Mouse (Mus musculus): ENCODE data around the gene Syne2. TPM values are rescaled to one million over a fixed set of nuclear protein-coding genes. Genes with fewer than 3 reads are reported as not detected.

Syne2 gene
- polyA plus RNA-seq, 1 experiment from 2014 or later: 50.8 TPM

GRCm38 (mm10) chr12:75992946-75993345 is 175.0 kb downstream of the Syne2 start:
- no peaks in the 10 kb centered on the region for H3K27me3 ChIP-seq (ENCODE audit: control insufficient read depth, insufficient read depth, low read depth, low read length)
- WGBS: 92% methylated on average over 4 of the region's 4 CpGs
- H3K27ac ChIP-seq (ENCODE audit: low read length): no peak overlapping the region
- no peaks in the 10 kb centered on the region for H3K9me3 ChIP-seq (ENCODE audit: control insufficient read depth, low read length)
- no peak overlapping the region for H3K4me2 ChIP-seq (ENCODE audit: low read depth, low read length)
- H3K9ac ChIP-seq (ENCODE audit: low read length): no peak overlapping the region
- ATAC-seq (ENCODE audit: low read depth): no peak
- H3K4me3 ChIP-seq (ENCODE audit: low read length): no peak overlapping the region
- H3K36me3 ChIP-seq (ENCODE audit: control insufficient read depth, insufficient read depth, low read length): peaks cover 16% of the 10 kb centered on the region
- H3K4me1 ChIP-seq (replicated peaks; ENCODE audit: control insufficient read depth, insufficient read depth, low read length): peaks cover 7% of the 10 kb centered on the region

GRCm38 (mm10) chr12:75995086-75995485 is 177.2 kb downstream of the Syne2 start:
- Histone ChIP-seq H3K4me2 (ENCODE audit: low read depth, low read length) (no peak overlapping the region), H3K4me3 (ENCODE audit: low read length) (no peak overlapping the region), H3K9ac (ENCODE audit: low read length) (no peak overlapping the region), H3K9me3 (ENCODE audit: control insufficient read depth, low read length) (no peaks in the 10 kb centered on the region), H3K27ac (ENCODE audit: low read length) (peak overlapping the region; percentile 2; the same call in 1 of the 2 replicates), H3K36me3 (ENCODE audit: control insufficient read depth, insufficient read depth, low read length) (peaks cover 8% of the 10 kb centered on the region), H3K4me1 (replicated peaks; ENCODE audit: control insufficient read depth, insufficient read depth, low read length) (peaks cover 7% of the 10 kb centered on the region), H3K27me3 (ENCODE audit: control insufficient read depth, insufficient read depth, low read depth, low read length) (no peaks in the 10 kb centered on the region)
- WGBS: 6% methylated on average over 2 of the region's 2 CpGs
- peak; percentile 88 for ATAC-seq (ENCODE audit: low read depth)

GRCm38 (mm10) chr12:75997547-75997946 is 179.6 kb downstream of the Syne2 start:
- H3K4me2 ChIP-seq (ENCODE audit: low read depth, low read length): no peak overlapping the region
- WGBS: 93% methylated on average over 5 of the region's 5 CpGs
- H3K4me1 ChIP-seq (replicated peaks; ENCODE audit: control insufficient read depth, insufficient read depth, low read length): peaks cover 7% of the 10 kb centered on the region
- peaks cover 6% of the 10 kb centered on the region for H3K36me3 ChIP-seq (ENCODE audit: control insufficient read depth, insufficient read depth, low read length)
- H3K27ac ChIP-seq (ENCODE audit: low read length): no peak overlapping the region
- H3K4me3 ChIP-seq (ENCODE audit: low read length): no peak overlapping the region
- no peaks in the 10 kb centered on the region for H3K27me3 ChIP-seq (ENCODE audit: control insufficient read depth, insufficient read depth, low read depth, low read length)
- H3K9me3 ChIP-seq (ENCODE audit: control insufficient read depth, low read length): no peaks in the 10 kb centered on the region
- no peak overlapping the region for H3K9ac ChIP-seq (ENCODE audit: low read length)
- no peak for ATAC-seq (ENCODE audit: low read depth)

- no peak overlapping the region for H3K4me3 ChIP-seq (ENCODE audit: low read length)
- H3K27me3 ChIP-seq (ENCODE audit: control insufficient read depth, insufficient read depth, low read depth, low read length): no peaks in the 10 kb centered on the region
- no peak for ATAC-seq (ENCODE audit: low read depth)
- peaks cover 6% of the 10 kb centered on the region for H3K36me3 ChIP-seq (ENCODE audit: control insufficient read depth, insufficient read depth, low read length)
- H3K9ac ChIP-seq (ENCODE audit: low read length): no peak overlapping the region
- no peak overlapping the region for H3K4me2 ChIP-seq (ENCODE audit: low read depth, low read length)
- WGBS: 52% methylated on average over 2 of the region's 2 CpGs
- peaks cover 7% of the 10 kb centered on the region for H3K4me1 ChIP-seq (replicated peaks; ENCODE audit: control insufficient read depth, insufficient read depth, low read length)
- H3K9me3 ChIP-seq (ENCODE audit: control insufficient read depth, low read length): no peaks in the 10 kb centered on the region
- H3K27ac ChIP-seq (ENCODE audit: low read length): no peak overlapping the region
Observed at GRCm38 (mm10) chr12:75998416-75998815, 180.5 kb downstream of the Syne2 start.

- WGBS: 42% methylated on average over 9 of the region's 9 CpGs
- ATAC-seq (ENCODE audit: low read depth): peak; percentile 87
- no peak overlapping the region for H3K9ac ChIP-seq (ENCODE audit: low read length)
- peak overlapping the region; percentile 83 for H3K27ac ChIP-seq (ENCODE audit: low read length)
- no peak overlapping the region for H3K4me3 ChIP-seq (ENCODE audit: low read length)
- H3K4me2 ChIP-seq (ENCODE audit: low read depth, low read length): no peak overlapping the region
- H3K27me3 ChIP-seq (ENCODE audit: control insufficient read depth, insufficient read depth, low read depth, low read length): no peaks in the 10 kb centered on the region
- no peaks in the 10 kb centered on the region for H3K9me3 ChIP-seq (ENCODE audit: control insufficient read depth, low read length)
- peaks cover 3% of the 10 kb centered on the region; the same call in 1 of the 2 replicates for H3K36me3 ChIP-seq (ENCODE audit: control insufficient read depth, insufficient read depth, low read length)
- no peaks in the 10 kb centered on the region; the same call in 1 of the 2 replicates for H3K4me1 ChIP-seq (replicated peaks; ENCODE audit: control insufficient read depth, insufficient read depth, low read length)
Observed at GRCm38 (mm10) chr12:76004697-76005249, 186.8 kb downstream of the Syne2 start.

- WGBS: 65% methylated on average over 6 of the region's 6 CpGs
Observed at GRCm38 (mm10) chr12:76008991-76009390, 191.1 kb downstream of the Syne2 start.

GRCm38 (mm10) chr12:76012789-76013188 is 194.9 kb downstream of the Syne2 start:
- WGBS: 84% methylated on average over 3 of the region's 4 CpGs
- no peak overlapping the region for H3K4me3 ChIP-seq (ENCODE audit: low read length)
- H3K9me3 ChIP-seq (ENCODE audit: control insufficient read depth, low read length): no peaks in the 10 kb centered on the region
- H3K27ac ChIP-seq (ENCODE audit: low read length): no peak overlapping the region
- H3K9ac ChIP-seq (ENCODE audit: low read length): no peak overlapping the region
- peaks cover 3% of the 10 kb centered on the region for H3K4me1 ChIP-seq (replicated peaks; ENCODE audit: control insufficient read depth, insufficient read depth, low read length)
- H3K4me2 ChIP-seq (ENCODE audit: low read depth, low read length): no peak overlapping the region
- no peaks in the 10 kb centered on the region for H3K27me3 ChIP-seq (ENCODE audit: control insufficient read depth, insufficient read depth, low read depth, low read length)
- ATAC-seq (ENCODE audit: low read depth): no peak
- 0 out of 2 replicates have a peak, but pooled peaks cover 3% of the 10 kb centered on the region for H3K36me3 ChIP-seq (ENCODE audit: control insufficient read depth, insufficient read depth, low read length)

More at GRCm38 (mm10) chr12:76008991-76009390, 191.1 kb downstream of the Syne2 start:
- H3K27me3 ChIP-seq (ENCODE audit: control insufficient read depth, insufficient read depth, low read depth, low read length): no peaks in the 10 kb centered on the region
- H3K27ac ChIP-seq (ENCODE audit: low read length): no peak overlapping the region
- no peak overlapping the region for H3K9ac ChIP-seq (ENCODE audit: low read length)
- H3K4me3 ChIP-seq (ENCODE audit: low read length): no peak overlapping the region
- ATAC-seq (ENCODE audit: low read depth): no peak
- H3K4me1 ChIP-seq (replicated peaks; ENCODE audit: control insufficient read depth, insufficient read depth, low read length): peaks cover 3% of the 10 kb centered on the region; the same call in 1 of the 2 replicates
- H3K36me3 ChIP-seq (ENCODE audit: control insufficient read depth, insufficient read depth, low read length): no peaks in the 10 kb centered on the region
- H3K4me2 ChIP-seq (ENCODE audit: low read depth, low read length): no peak overlapping the region
- H3K9me3 ChIP-seq (ENCODE audit: control insufficient read depth, low read length): no peaks in the 10 kb centered on the region

DNA sequence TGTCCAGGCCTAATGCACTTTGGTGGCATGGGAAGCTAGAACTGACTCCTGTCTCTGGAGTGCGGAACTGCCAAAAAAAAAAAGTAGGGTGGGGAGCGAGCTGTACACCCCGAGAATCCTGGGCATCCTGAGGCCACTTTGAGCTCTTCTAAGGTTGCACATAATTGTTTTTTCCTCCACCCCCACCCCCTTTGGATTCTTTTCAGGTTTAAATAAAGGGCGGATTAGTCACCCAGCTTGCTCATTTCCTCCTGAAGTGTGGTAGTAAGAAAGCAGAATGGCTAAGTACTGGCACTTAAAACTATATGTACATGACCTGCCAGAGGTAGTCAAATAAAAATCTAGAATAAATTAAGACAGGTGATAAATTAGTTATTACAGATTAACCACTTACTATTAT is 195.5 kb downstream of the Syne2 start:
- no peak for ATAC-seq (ENCODE audit: low read depth)
- peaks cover 3% of the 10 kb centered on the region for H3K4me1 ChIP-seq (replicated peaks; ENCODE audit: control insufficient read depth, insufficient read depth, low read length)
- peaks cover 3% of the 10 kb centered on the region; the same call in 1 of the 2 replicates for H3K36me3 ChIP-seq (ENCODE audit: control insufficient read depth, insufficient read depth, low read length)
- H3K4me3 ChIP-seq (ENCODE audit: low read length): no peak overlapping the region
- H3K27ac ChIP-seq (ENCODE audit: low read length): 0 out of 2 replicates have a peak overlapping the region, but pooled peaks have one; percentile 31
- H3K4me2 ChIP-seq (ENCODE audit: low read depth, low read length): no peak overlapping the region
- H3K9me3 ChIP-seq (ENCODE audit: control insufficient read depth, low read length): no peaks in the 10 kb centered on the region
- 0 out of 2 replicates have a peak overlapping the region, but pooled peaks have one; percentile 15 for H3K9ac ChIP-seq (ENCODE audit: low read length)
- H3K27me3 ChIP-seq (ENCODE audit: control insufficient read depth, insufficient read depth, low read depth, low read length): no peaks in the 10 kb centered on the region
- 60% methylated on average over 4 of the region's 4 CpGs for WGBS

- Histone ChIP-seq H3K9me3 (ENCODE audit: control insufficient read depth, low read length) (no peaks in the 10 kb centered on the region), H3K27ac (ENCODE audit: low read length) (peak overlapping the region; percentile 90)
Observed at GRCm38 (mm10) chr12:76015026-76015425, 197.1 kb downstream of the Syne2 start.

More at GRCm38 (mm10) chr12:76015026-76015425, 197.1 kb downstream of the Syne2 start:
- Histone ChIP-seq H3K9ac (ENCODE audit: low read length) (no peak overlapping the region), H3K4me2 (ENCODE audit: low read depth, low read length) (peak overlapping the region; percentile 18), H3K36me3 (ENCODE audit: control insufficient read depth, insufficient read depth, low read length) (peaks cover 4% of the 10 kb centered on the region; the same call in 1 of the 2 replicates), H3K27me3 (ENCODE audit: control insufficient read depth, insufficient read depth, low read depth, low read length) (no peaks in the 10 kb centered on the region), H3K4me3 (ENCODE audit: low read length) (peak overlapping the region; percentile 16; the same call in 1 of the 2 replicates), H3K4me1 (replicated peaks; ENCODE audit: control insufficient read depth, insufficient read depth, low read length) (peaks cover 3% of the 10 kb centered on the region)
- 60% methylated on average over 14 of the region's 15 CpGs for WGBS
- peak; percentile 75 for ATAC-seq (ENCODE audit: low read depth)
